Mouse (Mus musculus) embryonic facial prominence, embryonic 14.5 days (tissue): Measurements from ENCODE around the gene Sigmar1. TPM values are rescaled to one million over a fixed set of nuclear protein-coding genes. Genes with fewer than 3 reads are reported as not detected.

Source experiments
- ATAC-seq: fragments of 200-750 bp; cut with Nextera tagmentation; 2 replicates; pipeline ENCODE4 v1.8.0; 2017; ENCODE audit warnings: low read depth, moderate number of reproducible peaks, moderate TSS enrichment
- DNase-seq: peaks from one replicate; pipeline ENCODE4 v3.0.0-alpha.2; 2015; ENCODE audit warnings: low spot score
- H3K27ac ChIP-seq: fragments of 300-500 bp; sonication (generic); replicated peaks from 2 replicates; pipeline ENCODE4 v1.5.1; 2014; ENCODE audit warnings: low read depth, mild to moderate bottlenecking, low read length, moderate library complexity
- H3K27me3 ChIP-seq: fragments of 300-500 bp; sonication (generic); replicated peaks from 2 replicates; pipeline ENCODE4 v1.6.1; 2014; ENCODE audit warnings: low read length; ENCODE audit not compliant: control insufficient read depth, insufficient read depth
- H3K36me3 ChIP-seq: fragments of 300-500 bp; sonication (generic); 2 replicates; pipeline ENCODE4 v1.6.1; 2014; ENCODE audit warnings: low read length, mixed read lengths; ENCODE audit not compliant: control insufficient read depth, insufficient read depth
- H3K4me1 ChIP-seq: fragments of 300-500 bp; sonication (generic); 2 replicates; pipeline ENCODE4 v1.6.1; 2014; ENCODE audit warnings: antibody characterized with exemption, low read length; ENCODE audit not compliant: control insufficient read depth, insufficient read depth
- H3K4me2 ChIP-seq: fragments of 300-500 bp; sonication (generic); 2 replicates; pipeline ENCODE4 v1.6.1; 2014; ENCODE audit warnings: low read depth, mild to moderate bottlenecking, low read length, moderate library complexity, mixed read lengths
- H3K4me3 ChIP-seq: fragments of 300-500 bp; sonication (generic); 2 replicates; pipeline ENCODE4 v1.5.1; 2014; ENCODE audit warnings: low read depth, mild to moderate bottlenecking, low read length
- H3K9ac ChIP-seq: fragments of 300-500 bp; sonication (generic); 2 replicates; pipeline ENCODE4 v1.6.1; 2014; ENCODE audit warnings: low read depth, mild to moderate bottlenecking, low read length, moderate library complexity, mixed read lengths
- H3K9me3 ChIP-seq: fragments of 300-500 bp; sonication (generic); 2 replicates; pipeline ENCODE4 v1.6.1; 2016; ENCODE audit warnings: low read length; ENCODE audit not compliant: control insufficient read depth
- WGBS: fragments of 180-500 bp; shearing (Covaris S2); extraction: QIAGEN DNeasy Blood & Tissue Kit; methylation state at CpG from one replicate; pipeline ENCODE4 v1.1.7; 2014; 5-methylcytosine and 5-hydroxymethylcytosine counted together
- polyA plus RNA-seq: library from polyadenylated mRNA; unstranded; fragments of >200 nt; fragmentation: Nextera tagmentation; extraction: Ambion mirVana; gene quantifications from 2 replicates; pipeline ENCODE4 v1.2.1, GENCODE M21; 2014

The Sigmar1 gene
- polyA plus RNA-seq, 1 experiment from 2014 or later, result 77.9 TPM

GRCm38 (mm10) chr4:41726826-41727621, 28.9 kb downstream of the Sigmar1 start:
- WGBS, result 19% methylated on average over 20 of the region's 20 CpGs
- ATAC-seq (no peak), DNase-seq (no peak)
- no peaks in the 10 kb centered on the region for H3K9me3 ChIP-seq
- no peak overlapping the region for H3K9ac ChIP-seq
- H3K36me3 ChIP-seq, result no peaks in the 10 kb centered on the region
- no peak overlapping the region for H3K27ac ChIP-seq
- no peak overlapping the region for H3K4me3 ChIP-seq
- no peak overlapping the region for H3K4me2 ChIP-seq
- H3K4me1 ChIP-seq, result peaks cover 10% of the 10 kb centered on the region
- H3K27me3 ChIP-seq, result peaks cover 79% of the 10 kb centered on the region

GRCm38 (mm10) chr4:41722918-41723351, 33.0 kb downstream of the Sigmar1 start, which contains the start of gene Dctn3:
TSS of gene Dctn3 (minus strand) at chr4:41723170.
- H3K27me3 ChIP-seq, result peaks cover 42% of the 10 kb centered on the region
- peak; percentile 99 for DNase-seq
- WGBS, result under 1% methylated on average over 27 of the region's 27 CpGs
- peak; percentile 96 for ATAC-seq
- H3K36me3 ChIP-seq, result peaks cover 21% of the 10 kb centered on the region; the same call in 1 of the 2 replicates
- peak within 1 kb of the TSS; percentile 75 for H3K4me2 ChIP-seq
- no peak within 1 kb of the TSS for H3K27ac ChIP-seq
- no peaks in the 10 kb centered on the region for H3K9me3 ChIP-seq
- peaks cover 7% of the 10 kb centered on the region; the same call in 1 of the 2 replicates for H3K4me1 ChIP-seq
- peak within 1 kb of the TSS; percentile 65 for H3K4me3 ChIP-seq
- peak within 1 kb of the TSS; percentile 81 for H3K9ac ChIP-seq

- Histone ChIP-seq H3K4me3 (no peak overlapping the region), H3K9ac (peak overlapping the region; percentile 17; the same call in 1 of the 2 replicates), H3K27ac (peak overlapping the region; percentile 25; the same call in 1 of the 2 replicates), H3K27me3 (no peaks in the 10 kb centered on the region), H3K4me1 (peaks cover 12% of the 10 kb centered on the region), H3K4me2 (no peak overlapping the region), H3K9me3 (no peaks in the 10 kb centered on the region), H3K36me3 (peaks cover 27% of the 10 kb centered on the region; the same call in 1 of the 2 replicates)
- ATAC-seq (no peak), DNase-seq (peak; percentile 73)
- WGBS, result 36% methylated on average over 6 of the region's 6 CpGs
Measured at GRCm38 (mm10) chr4:41716834-41717233, 39.1 kb downstream of the Sigmar1 start.

DNA sequence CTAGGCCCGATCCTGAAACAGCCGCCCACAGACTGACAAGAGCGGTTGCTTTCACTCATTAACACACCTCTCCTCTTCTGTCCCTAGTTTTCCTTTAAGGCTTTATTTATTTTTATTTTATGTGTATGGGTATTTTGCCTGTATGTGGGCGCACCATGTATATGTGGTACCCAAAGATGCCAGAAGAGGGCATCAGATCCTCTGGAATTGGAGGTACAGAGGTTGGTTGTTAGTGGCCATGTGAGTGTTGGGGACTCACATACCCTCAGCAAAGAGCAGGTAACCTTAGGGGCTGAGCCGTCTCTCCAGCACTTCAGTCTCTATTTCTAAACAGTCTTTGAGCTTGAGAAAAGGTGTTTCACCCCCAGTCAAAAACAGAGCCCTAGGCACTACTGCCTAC, 40.4 kb downstream of the Sigmar1 start:
- Histone ChIP-seq H3K36me3 (peaks cover 33% of the 10 kb centered on the region; the same call in 1 of the 2 replicates), H3K4me3 (no peak overlapping the region), H3K27ac (no peak overlapping the region), H3K9me3 (no peaks in the 10 kb centered on the region), H3K4me2 (no peak overlapping the region), H3K9ac (no peak overlapping the region), H3K27me3 (no peaks in the 10 kb centered on the region), H3K4me1 (peaks cover 17% of the 10 kb centered on the region)
- DNase-seq (no peak), ATAC-seq (no peak)
- WGBS, result 84% methylated on average over 5 of the region's 5 CpGs

DNA sequence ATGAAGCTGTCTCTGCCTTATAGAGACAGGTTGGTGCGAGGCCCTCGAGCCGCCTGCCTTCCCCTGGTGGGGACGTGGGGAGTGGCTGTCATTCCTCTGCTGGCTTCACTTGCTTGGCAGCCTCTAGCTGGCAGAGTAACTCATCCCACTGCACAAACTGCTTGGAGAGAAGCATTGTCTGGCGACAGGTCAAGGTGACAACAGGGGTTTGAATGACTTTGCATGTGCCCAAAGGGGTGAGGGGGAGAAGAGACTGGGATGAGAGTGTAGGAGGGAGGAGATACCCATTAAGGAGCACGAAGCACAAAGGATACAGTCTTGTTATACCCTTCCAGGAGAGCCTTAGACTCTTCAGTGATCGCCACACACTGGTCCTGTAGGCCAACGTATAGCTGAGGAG, 40.9 kb downstream of the Sigmar1 start:
- no peak overlapping the region for H3K27ac ChIP-seq
- no peak overlapping the region for H3K4me2 ChIP-seq
- no peaks in the 10 kb centered on the region for H3K9me3 ChIP-seq
- peaks cover 17% of the 10 kb centered on the region for H3K4me1 ChIP-seq
- H3K36me3 ChIP-seq, result peaks cover 35% of the 10 kb centered on the region; the same call in 1 of the 2 replicates
- H3K9ac ChIP-seq, result no peak overlapping the region
- DNase-seq, result no peak
- 76% methylated on average over 8 of the region's 8 CpGs for WGBS
- ATAC-seq, result no peak
- H3K27me3 ChIP-seq, result no peaks in the 10 kb centered on the region
- no peak overlapping the region for H3K4me3 ChIP-seq

DNA sequence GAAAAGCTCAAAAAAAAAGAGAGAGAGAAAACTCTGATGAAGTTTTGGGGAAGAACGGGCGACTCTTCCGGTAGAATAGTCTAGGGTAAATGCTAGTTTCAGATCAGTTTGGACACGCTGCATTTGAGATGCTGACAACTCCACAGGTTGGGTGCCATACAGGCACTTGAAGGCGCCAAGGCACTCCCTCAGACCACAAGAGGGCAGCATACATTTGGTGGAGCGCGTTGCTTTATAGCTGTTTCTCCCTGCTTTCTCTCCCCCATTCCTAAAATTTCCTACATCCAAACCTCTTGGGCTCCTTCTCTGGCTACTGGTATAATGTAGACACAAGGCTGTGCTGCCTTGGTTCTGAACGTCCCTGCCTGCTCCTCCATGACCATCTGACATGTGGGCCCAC, 41.7 kb downstream of the Sigmar1 start:
- H3K9me3 ChIP-seq, result no peaks in the 10 kb centered on the region
- no peak overlapping the region for H3K9ac ChIP-seq
- 0 out of 2 replicates have a peak, but pooled peaks have one; percentile 20 for ATAC-seq
- H3K36me3 ChIP-seq, result peaks cover 27% of the 10 kb centered on the region; the same call in 1 of the 2 replicates
- DNase-seq, result peak; percentile 86
- 7% methylated on average over 8 of the region's 8 CpGs for whole genome bisulfite sequencing
- peak overlapping the region; percentile 78 for H3K4me2 ChIP-seq
- no peak overlapping the region for H3K27ac ChIP-seq
- peaks cover 17% of the 10 kb centered on the region for H3K4me1 ChIP-seq
- H3K27me3 ChIP-seq, result no peaks in the 10 kb centered on the region
- H3K4me3 ChIP-seq, result peak overlapping the region; percentile 70

DNA sequence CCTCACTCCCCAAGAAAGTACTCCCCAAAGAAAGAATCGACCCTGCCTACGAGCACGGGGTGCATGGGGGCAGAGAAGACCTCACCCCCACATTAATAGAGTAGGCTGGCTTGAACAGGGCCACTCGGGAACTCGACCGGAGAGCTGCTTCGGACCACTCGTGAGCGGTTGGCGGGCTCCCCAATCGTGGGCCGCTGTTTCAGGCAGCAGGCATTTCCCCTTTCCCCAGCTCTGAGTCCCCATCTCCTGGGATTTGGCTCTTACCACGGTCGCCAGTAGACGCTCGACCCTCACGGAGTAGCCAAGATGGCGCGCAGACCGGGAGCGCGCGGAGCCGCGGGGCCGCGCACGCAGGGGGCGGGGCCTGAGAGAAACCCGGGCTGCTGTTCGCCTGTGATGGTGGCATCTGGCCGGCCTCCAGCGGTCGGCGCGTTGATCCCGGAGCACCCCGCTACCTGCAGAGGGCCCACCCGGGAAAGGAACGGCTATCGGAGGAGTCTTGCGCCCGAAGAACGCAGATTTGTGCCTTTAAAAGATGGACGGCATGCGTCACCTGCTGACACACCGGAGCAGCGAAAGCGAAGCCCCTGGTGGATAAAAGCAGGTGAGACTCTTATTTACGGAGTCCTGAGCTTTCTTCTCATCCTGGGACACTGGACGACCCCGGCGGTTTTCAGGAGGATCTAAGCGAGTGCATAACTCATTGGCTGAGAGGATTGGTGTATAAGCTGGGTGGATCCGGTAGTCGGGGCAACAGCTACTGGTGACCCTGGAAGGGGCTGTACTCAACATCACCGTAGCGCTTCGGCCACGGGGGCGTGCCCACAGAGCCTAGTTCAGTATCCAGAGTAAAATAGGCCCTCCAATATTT, 42.5 kb downstream of the Sigmar1 start, which contains the start of gene Rpp25l:
Gene Rpp25l, minus strand, starts transcription at position 338 of the 871 bp plus-strand sequence.
- DNase-seq (peak; percentile 79), ATAC-seq (peak; percentile 68)
- H3K36me3 ChIP-seq, result peaks cover 19% of the 10 kb centered on the region; the same call in 1 of the 2 replicates
- peak within 1 kb of the TSS; percentile 78 for H3K4me2 ChIP-seq
- no peaks in the 10 kb centered on the region for H3K27me3 ChIP-seq
- WGBS, result under 1% methylated on average over 48 of the region's 61 CpGs
- peak within 1 kb of the TSS; percentile 89 for H3K9ac ChIP-seq
- peaks cover 17% of the 10 kb centered on the region for H3K4me1 ChIP-seq
- peak within 1 kb of the TSS; percentile 70 for H3K4me3 ChIP-seq
- H3K9me3 ChIP-seq, result no peaks in the 10 kb centered on the region
- peak within 1 kb of the TSS; percentile 36 for H3K27ac ChIP-seq
